Mouse (Mus musculus): ENCODE measurements around the gene Unc45b. TPM values are rescaled to one million over a fixed set of nuclear protein-coding genes. Genes with fewer than 3 reads are reported as not detected.
"Not testable (repeated sequence)": the region's sequence is repeated elsewhere in the genome, so short reads cannot be mapped to it uniquely, and the experiment has no call there.

Unc45b gene
- polyA plus RNA-seq, 1 experiment from 2014 or later: 2.6 TPM

DNA sequence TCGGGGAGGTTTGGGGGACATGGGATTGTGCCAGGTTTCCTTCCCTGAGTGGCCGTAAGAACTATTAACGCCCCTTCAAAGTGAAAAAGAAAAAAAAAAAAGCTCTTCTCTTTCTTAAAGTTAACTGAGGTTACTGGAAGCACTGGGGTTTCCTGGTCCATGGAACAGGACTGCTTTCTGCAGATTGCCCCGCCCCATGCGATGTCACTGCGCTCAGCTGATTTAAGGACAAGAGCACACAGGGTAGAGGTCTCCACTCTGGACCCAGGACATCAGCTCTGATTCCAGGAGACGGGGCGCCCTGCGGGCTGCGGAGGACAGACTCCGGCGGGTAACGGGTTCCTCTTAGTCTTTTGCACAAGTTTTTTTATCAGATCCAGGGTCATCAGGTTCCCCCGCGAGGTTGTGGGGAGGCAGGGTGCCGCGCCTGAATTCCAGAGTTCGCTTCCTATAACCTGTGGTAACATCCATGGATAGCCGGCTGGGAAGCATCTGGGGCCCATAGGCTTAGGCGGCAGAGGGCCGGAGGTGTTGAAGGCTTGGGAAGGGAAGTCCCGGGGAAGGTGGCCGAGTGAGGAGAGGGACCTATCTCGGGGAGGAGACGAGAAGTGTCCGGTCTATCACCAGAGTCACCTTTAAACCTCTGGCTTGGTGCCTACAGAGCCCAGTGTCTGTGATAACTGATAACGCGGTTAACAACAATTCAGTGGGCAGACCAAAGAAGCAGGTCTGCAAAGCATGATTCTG, 41.7 kb downstream of the Unc45b start:
- H3K4me1 ChIP-seq: peaks cover 12% of the 10 kb centered on the region
- ATAC-seq (ENCODE audit: low FRiP score): no peak
- peaks cover 49% of the 10 kb centered on the region for H3K27me3 ChIP-seq (replicated peaks)
- WGBS: 9% methylated on average over 28 of the region's 28 CpGs
- H3K36me3 ChIP-seq: no peaks in the 10 kb centered on the region
- no peak overlapping the region for H3K9ac ChIP-seq (replicated peaks)
- no peaks in the 10 kb centered on the region for H3K9me3 ChIP-seq (replicated peaks)
- H3K4me2 ChIP-seq: peak overlapping the region; percentile 30
- H3K27ac ChIP-seq (replicated peaks): no peak overlapping the region
- H3K4me3 ChIP-seq (replicated peaks): 0 out of 2 replicates have a peak overlapping the region, but pooled peaks have one; percentile 2

DNA sequence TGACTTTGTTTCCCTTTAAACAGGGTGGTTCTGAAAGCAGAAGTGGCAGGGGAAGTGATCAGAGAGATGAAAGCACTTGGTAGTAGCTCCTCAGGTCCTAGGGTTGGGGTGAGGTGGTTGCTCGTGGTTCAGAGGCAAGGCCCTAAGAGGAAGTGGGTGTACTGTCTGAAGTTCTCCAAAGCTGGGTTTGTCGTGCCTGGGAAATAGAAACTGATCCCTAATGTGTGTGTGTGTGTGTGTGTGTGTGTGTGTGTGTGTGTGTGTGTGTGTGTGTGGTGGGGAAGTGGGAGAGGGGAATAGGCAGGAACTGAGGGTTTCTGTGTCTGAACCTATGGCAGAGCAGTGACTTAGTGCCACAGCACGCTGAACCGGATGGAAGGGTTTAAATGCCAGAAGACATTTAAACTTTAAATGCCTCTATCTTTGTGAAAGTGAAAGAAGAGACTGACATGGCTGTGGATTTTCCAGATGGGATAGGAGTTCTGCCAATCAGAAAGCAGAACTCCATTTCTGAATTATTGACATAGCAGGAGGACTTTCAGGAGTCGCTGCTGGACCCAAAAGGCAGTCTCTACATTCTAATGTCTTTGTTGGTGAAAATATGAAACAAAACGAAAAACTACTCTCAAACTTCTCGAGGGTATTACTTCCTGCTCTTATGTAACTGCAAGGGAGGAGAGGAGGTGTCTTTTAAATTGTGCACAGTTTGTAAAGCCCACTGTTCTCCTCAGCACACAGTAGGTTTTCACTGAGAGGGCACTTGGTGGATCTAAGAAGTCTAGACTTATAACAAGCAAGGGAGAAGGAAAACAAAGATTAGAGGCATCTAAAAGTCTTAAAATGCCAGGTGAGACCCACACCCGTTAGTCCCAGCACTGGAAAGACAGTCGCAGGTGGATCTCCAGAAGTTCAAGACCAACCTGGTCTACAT, 42.5 kb downstream of the Unc45b start:
- no peaks in the 10 kb centered on the region for H3K36me3 ChIP-seq
- H3K4me2 ChIP-seq: peak overlapping the region; percentile 30; the same call in 1 of the 2 replicates
- H3K4me3 ChIP-seq (replicated peaks): no peak overlapping the region
- H3K4me1 ChIP-seq: peaks cover 12% of the 10 kb centered on the region
- no peak overlapping the region for H3K9ac ChIP-seq (replicated peaks)
- H3K27me3 ChIP-seq (replicated peaks): peaks cover 49% of the 10 kb centered on the region
- no peaks in the 10 kb centered on the region for H3K9me3 ChIP-seq (replicated peaks)
- ATAC-seq (ENCODE audit: low FRiP score): no peak
- WGBS: 71% methylated on average over 9 of the region's 9 CpGs
- no peak overlapping the region for H3K27ac ChIP-seq (replicated peaks)

DNA sequence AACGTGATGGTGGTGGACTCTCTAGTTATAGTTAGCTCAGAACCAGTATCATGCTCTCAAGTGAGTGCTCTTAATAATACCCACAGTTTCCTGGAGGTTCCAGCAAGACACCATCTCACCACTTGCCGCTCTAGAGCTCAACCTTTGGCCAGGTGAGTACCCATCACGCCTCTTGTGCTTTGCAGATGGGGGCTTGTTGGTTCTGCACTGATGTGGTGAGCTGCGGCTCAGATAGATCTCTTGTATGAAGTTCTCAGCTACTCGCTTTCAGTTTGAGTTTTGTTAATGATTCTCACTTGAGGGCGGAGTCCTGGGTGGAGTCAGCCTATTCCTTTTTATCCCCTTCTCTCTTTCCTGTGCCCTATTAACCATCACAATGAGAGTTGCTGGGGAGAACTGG, 44.3 kb downstream of the Unc45b start:
- Histone ChIP-seq H3K4me3 (replicated peaks) (no peak overlapping the region), H3K9me3 (replicated peaks) (no peaks in the 10 kb centered on the region), H3K27me3 (replicated peaks) (peaks cover 49% of the 10 kb centered on the region), H3K27ac (replicated peaks) (no peak overlapping the region), H3K4me2 (no peak overlapping the region), H3K4me1 (peaks cover 12% of the 10 kb centered on the region), H3K9ac (replicated peaks) (no peak overlapping the region), H3K36me3 (no peaks in the 10 kb centered on the region)
- WGBS: 80% methylated on average over 6 of the region's 6 CpGs
- no peak for ATAC-seq (ENCODE audit: low FRiP score)

DNA sequence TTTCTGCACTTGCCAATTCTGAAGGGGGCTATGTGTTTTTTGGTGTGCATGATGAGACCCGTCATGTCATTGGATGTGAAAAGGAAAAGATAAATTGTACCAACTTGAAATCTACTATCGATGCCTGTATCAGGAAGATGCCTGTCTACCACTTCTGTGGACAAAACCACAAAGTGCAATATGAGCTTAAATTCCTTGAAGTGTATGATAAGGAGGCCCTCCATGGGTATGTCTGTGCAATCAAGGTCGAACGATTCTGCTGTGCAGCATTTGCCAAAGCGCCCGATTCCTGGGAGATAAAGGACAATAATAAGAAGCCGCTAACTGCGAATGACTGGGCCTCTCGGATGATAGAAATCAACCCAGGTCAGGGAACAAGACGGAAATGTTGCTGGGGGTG, 46.6 kb downstream of the Unc45b start:
- H3K4me3 ChIP-seq (replicated peaks): no peak overlapping the region
- no peaks in the 10 kb centered on the region for H3K36me3 ChIP-seq
- H3K27ac ChIP-seq (replicated peaks): no peak overlapping the region
- no peak overlapping the region for H3K9ac ChIP-seq (replicated peaks)
- no peaks in the 10 kb centered on the region for H3K9me3 ChIP-seq (replicated peaks)
- H3K4me2 ChIP-seq: no peak overlapping the region
- H3K27me3 ChIP-seq (replicated peaks): peaks cover 30% of the 10 kb centered on the region
- WGBS: 80% methylated on average over 10 of the region's 10 CpGs
- ATAC-seq (ENCODE audit: low FRiP score): no peak
- 0 out of 2 replicates have a peak, but pooled peaks cover 3% of the 10 kb centered on the region for H3K4me1 ChIP-seq

DNA sequence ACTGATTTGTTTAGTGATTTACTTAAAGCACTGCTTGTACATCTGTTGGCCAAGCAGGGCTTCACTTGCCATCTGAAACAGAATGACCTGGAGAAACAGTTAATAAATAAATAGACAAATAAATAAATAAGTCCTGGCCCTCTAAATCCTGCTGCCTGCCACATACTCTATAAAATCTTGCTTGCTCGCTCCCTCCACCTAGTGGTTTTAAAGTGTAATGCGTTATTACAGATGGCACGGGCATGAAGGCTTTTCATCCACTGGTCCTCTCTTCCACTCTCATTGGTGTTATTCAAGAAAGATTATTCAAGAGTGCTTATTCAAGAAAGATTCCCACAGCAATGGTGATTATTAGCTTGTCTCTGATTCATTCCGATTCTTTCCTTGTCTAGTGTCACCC, 49.3 kb downstream of the Unc45b start:
- no peaks in the 10 kb centered on the region for H3K4me1 ChIP-seq
- ATAC-seq (ENCODE audit: low FRiP score): no peak

DNA sequence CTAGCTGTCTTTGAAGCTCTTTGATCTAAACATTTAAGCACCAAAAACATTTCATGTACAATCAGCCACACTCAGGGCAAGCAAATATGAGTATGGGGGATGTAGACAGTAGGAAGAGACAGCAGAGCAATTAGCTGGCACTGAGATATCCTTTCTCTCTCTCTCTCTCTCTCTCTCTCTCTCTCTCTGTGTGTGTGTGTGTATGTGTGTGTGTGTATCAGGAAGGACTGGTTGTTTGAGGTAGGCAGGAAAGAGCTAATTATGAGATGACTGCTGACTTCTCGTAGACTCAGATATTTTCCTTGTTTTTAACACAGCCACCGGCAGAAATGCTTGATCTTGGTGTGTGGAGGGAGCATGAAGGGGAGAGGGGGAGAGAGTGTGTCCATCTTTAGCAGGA, 51.4 kb downstream of the Unc45b start:
- ATAC-seq (ENCODE audit: low FRiP score): no peak
- Histone ChIP-seq H3K4me3 (replicated peaks) (no peak overlapping the region), H3K27me3 (replicated peaks) (no peaks in the 10 kb centered on the region), H3K27ac (replicated peaks) (no peak overlapping the region), H3K9ac (replicated peaks) (no peak overlapping the region), H3K36me3 (no peaks in the 10 kb centered on the region), H3K9me3 (replicated peaks) (no peaks in the 10 kb centered on the region), H3K4me1 (no peaks in the 10 kb centered on the region), H3K4me2 (no peak overlapping the region)
- 66% methylated on average over 2 of the region's 2 CpGs for WGBS

More for the DNA sequence above, 49.3 kb downstream of the Unc45b start:
- H3K4me3 ChIP-seq (replicated peaks): no peak overlapping the region
- H3K27ac ChIP-seq (replicated peaks): no peak overlapping the region
- H3K9me3 ChIP-seq (replicated peaks): no peaks in the 10 kb centered on the region
- H3K9ac ChIP-seq (replicated peaks): no peak overlapping the region
- H3K36me3 ChIP-seq: no peaks in the 10 kb centered on the region
- 22% methylated on average over 4 of the region's 4 CpGs for WGBS
- H3K27me3 ChIP-seq (replicated peaks): peaks cover 6% of the 10 kb centered on the region; the same call in 1 of the 2 replicates
- H3K4me2 ChIP-seq: no peak overlapping the region

DNA sequence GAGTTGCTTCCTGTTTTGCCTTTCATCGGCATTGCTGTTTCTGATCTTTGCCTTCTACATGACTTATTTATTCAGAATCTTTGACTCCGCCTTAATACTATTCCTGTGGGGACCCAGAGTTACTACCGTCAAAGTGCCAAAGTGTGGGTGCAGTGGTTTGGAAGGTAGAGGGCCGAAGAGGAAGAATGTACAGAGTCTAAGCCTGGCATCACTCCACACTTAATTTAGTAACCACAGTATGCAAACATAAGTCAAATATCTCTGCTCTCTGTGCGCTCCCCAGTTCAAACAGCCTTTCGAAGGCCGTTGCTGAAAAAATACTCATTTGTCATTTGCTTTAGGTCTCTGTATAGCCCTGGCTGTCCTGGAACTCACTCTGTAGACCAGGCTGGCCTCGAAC, 51.9 kb downstream of the Unc45b start:
- Histone ChIP-seq H3K4me3 (replicated peaks) (no peak overlapping the region), H3K27ac (replicated peaks) (no peak overlapping the region), H3K36me3 (no peaks in the 10 kb centered on the region), H3K4me1 (no peaks in the 10 kb centered on the region), H3K27me3 (replicated peaks) (no peaks in the 10 kb centered on the region), H3K9me3 (replicated peaks) (no peaks in the 10 kb centered on the region), H3K9ac (replicated peaks) (no peak overlapping the region), H3K4me2 (no peak overlapping the region)
- 91% methylated on average over 8 of the region's 8 CpGs for WGBS
- ATAC-seq (ENCODE audit: low FRiP score): no peak

DNA sequence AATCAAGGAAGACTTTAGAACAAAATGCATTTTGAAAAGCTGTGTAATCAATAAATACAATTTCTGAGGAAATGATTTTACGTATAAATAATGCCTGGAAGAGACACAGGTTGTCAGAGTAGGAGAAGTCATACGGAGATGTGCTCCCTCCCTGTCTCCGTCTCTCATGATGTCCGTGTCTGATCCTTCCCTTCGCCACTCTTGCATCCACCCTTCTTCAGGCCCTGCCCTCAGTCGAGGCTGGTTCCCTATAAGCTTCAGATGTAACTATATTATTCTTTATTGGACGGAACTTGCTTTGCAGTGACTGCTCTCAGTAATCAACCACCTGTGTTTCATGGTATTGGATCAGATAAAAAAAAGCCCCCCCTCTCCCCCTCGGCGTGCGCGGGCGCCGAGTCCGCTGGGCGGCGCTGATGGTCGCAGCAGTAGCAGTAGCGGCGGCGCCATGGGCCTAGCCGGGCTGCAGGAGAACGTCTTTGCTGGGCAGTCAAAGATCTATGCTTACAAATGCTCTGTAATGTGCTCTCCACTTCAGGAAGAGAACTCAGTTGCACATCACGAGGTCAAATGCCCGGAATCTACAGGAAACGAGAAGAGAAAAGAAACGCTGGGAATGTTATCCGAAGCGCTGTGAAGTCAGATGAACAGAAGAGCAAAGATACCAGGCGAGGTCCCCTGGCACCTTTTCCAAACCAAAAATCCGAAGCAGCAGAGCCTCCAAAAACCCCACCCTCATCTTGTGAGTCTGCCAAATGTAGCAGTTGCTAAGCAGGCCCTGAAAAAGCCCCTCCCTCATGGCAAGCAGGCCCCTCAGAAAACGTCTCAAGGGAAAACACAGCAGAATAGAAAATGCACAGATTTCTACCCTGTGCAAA, 60.6 kb downstream of the Unc45b start:
- H3K27ac ChIP-seq (replicated peaks): peak overlapping the region; percentile 54

DNA sequence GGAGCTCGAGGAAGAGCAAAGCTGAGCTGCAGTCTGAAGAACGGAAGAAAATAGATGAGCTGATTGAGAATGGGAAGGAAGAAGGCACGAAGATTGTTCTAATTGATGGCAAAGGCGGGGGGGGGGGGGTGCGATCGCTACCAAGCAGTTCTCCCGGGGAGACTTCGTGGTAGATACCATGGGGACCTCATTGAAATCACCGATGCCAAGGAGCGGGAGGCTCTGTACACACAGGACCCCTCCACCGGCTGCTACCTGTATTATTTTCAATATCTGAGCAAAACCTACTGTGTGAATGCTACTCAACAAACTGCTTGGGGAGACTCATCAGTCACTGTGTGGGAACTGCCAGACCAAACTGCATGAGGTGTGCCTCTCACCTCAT, 61.2 kb downstream of the Unc45b start:
- no peak for ATAC-seq (ENCODE audit: low FRiP score)

More for the DNA sequence above, 60.6 kb downstream of the Unc45b start:
- Histone ChIP-seq H3K4me1 (peaks cover 12% of the 10 kb centered on the region), H3K4me2 (peak overlapping the region; percentile 56), H3K4me3 (replicated peaks) (peak overlapping the region; percentile 31), H3K27me3 (replicated peaks) (no peaks in the 10 kb centered on the region), H3K9me3 (replicated peaks) (no peaks in the 10 kb centered on the region), H3K9ac (replicated peaks) (0 out of 2 replicates have a peak overlapping the region, but pooled peaks have one; percentile 36), H3K36me3 (no peaks in the 10 kb centered on the region)
- peak; percentile 74; the same call in 1 of the 2 replicates for ATAC-seq (ENCODE audit: low FRiP score)
- 8% methylated on average over 31 of the region's 31 CpGs for WGBS

DNA sequence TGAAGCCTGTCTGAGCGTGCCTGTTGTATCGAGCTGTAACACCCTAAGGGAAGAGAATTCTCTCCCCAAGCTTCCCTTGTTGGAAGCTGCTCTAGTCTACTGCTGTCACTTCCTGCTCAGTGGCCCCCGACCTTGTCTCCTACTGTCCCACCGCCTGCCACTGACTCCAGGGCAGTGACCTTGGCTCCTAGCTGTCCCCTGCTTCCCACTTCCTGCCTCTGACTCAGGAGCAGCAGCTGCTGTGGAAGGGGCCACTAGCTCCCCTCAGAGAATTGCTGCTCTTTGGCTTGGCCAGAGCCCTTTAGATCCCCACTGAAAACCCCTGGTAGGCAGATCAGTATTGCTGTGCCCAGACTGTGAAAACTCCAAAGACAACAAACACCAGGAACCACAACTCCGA, 63.6 kb downstream of the Unc45b start:
- Histone ChIP-seq H3K4me2 (no peak overlapping the region), H3K4me1 (peaks cover 12% of the 10 kb centered on the region), H3K27me3 (replicated peaks) (no peaks in the 10 kb centered on the region), H3K27ac (replicated peaks) (no peak overlapping the region), H3K36me3 (no peaks in the 10 kb centered on the region), H3K4me3 (replicated peaks) (no peak overlapping the region), H3K9ac (replicated peaks) (no peak overlapping the region), H3K9me3 (replicated peaks) (no peaks in the 10 kb centered on the region)
- ATAC-seq (ENCODE audit: low FRiP score): no peak
- 48% methylated on average over 5 of the region's 5 CpGs for WGBS

More for the DNA sequence above, 61.2 kb downstream of the Unc45b start:
- H3K9me3 ChIP-seq (replicated peaks): no peaks in the 10 kb centered on the region
- peaks cover 12% of the 10 kb centered on the region for H3K4me1 ChIP-seq
- H3K36me3 ChIP-seq: no peaks in the 10 kb centered on the region
- H3K4me2 ChIP-seq: peak overlapping the region; percentile 56
- no peaks in the 10 kb centered on the region for H3K27me3 ChIP-seq (replicated peaks)
- 0 out of 2 replicates have a peak overlapping the region, but pooled peaks have one; percentile 36 for H3K9ac ChIP-seq (replicated peaks)
- WGBS: 61% methylated on average over 11 of the region's 11 CpGs
- peak overlapping the region; percentile 31; the same call in 1 of the 2 replicates for H3K4me3 ChIP-seq (replicated peaks)
- 0 out of 2 replicates have a peak overlapping the region, but pooled peaks have one; percentile 54 for H3K27ac ChIP-seq (replicated peaks)

DNA sequence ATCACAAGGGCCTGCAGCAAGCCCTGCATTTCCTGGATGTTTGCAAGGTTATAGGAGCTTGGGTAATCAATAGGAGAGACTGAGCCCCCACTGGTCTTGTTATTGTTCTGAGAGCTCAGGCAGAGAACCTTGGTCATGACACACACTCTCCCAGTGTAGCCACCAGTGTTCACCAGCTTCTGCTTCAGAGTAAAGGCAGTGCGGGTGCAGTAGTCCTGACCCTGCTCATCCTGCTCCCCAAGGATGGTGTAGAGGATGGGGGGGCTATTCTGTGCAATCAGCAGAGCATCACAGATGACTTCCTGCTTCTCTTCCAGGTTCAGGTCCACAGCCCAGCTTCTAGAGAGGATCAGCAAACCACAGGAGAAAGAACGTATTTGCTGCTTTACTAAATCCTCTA, 72.1 kb downstream of the Unc45b start:
- H3K27ac ChIP-seq (replicated peaks); H3K4me1 ChIP-seq; H3K9ac ChIP-seq (replicated peaks); H3K9me3 ChIP-seq (replicated peaks); H3K36me3 ChIP-seq; H3K4me3 ChIP-seq (replicated peaks); ATAC-seq (ENCODE audit: low FRiP score); H3K27me3 ChIP-seq (replicated peaks); H3K4me2 ChIP-seq: not testable (repeated sequence)
- WGBS: 93% methylated on average over 2 of the region's 2 CpGs

Data from neural tube, embryonic 15.5 days (tissue).